Comparison of ENCODE assay signal across 24 mouse cellular contexts in the genomic region with DNA sequence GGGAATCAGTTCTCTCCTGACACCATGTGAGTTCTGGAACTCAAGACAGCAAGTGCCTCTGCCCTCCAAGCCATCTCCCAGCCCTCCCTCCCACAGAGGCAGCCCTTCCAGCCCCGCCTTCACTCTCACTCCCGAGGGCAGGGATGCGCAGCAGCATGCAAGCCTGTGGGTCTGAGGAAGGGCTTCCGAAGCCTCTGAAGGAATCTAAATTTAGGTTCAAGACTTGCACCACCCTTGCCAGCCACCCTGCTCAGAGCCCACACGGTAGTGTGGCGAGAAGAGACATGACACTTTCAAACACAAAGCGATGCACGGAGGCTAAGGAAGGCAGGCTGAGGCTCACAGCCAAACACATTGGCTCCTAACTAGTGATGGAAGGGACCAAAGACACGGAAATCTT. TPM values are rescaled to one million over a fixed set of nuclear protein-coding genes. Genes with fewer than 3 reads are reported as not detected.
DNase-seq lines count a peak whose midpoint lies in the region; ATAC-seq lines count a peak whose summit lies in the region.
"Had no signal": no experiment of that assay in that cellular context is flagged by ENCODE, and none has a peak within 500 bp of the region (broad histone marks: within the 10 kb centered on the region; RNA-seq: fewer than 3 reads in every experiment).

No protein-coding gene starts in this region.

- H3K27ac ChIP-seq in heart, embryonic 12.5 days (ENCODE audit: poor library complexity, severe bottlenecking), result no peak overlapping the region
- H3K27ac ChIP-seq: forebrain, embryonic 12.5 days; hindbrain, embryonic 14.5 days; layer of hippocampus, adult 2 months; limb, embryonic 15.5 days; midbrain, embryonic 15.5 days had no signal

- no peaks in the 10 kb centered on the region for H3K9me3 ChIP-seq in heart, embryonic 12.5 days (replicated peaks)
- H3K9me3 ChIP-seq: forebrain, embryonic 12.5 days; limb, embryonic 15.5 days; midbrain, embryonic 15.5 days had no signal

- peak overlapping the region; percentile 7; the same call in 1 of the 2 replicates for H3K4me2 ChIP-seq in heart, embryonic 12.5 days
- H3K4me2 ChIP-seq: forebrain, embryonic 12.5 days; heart, embryonic 11.5 days; hindbrain, embryonic 14.5 days; limb, embryonic 15.5 days; midbrain, embryonic 15.5 days had no signal

- no peaks in the 10 kb centered on the region for H3K27me3 ChIP-seq in heart, embryonic 12.5 days (replicated peaks)
- H3K27me3 ChIP-seq: forebrain, embryonic 12.5 days; limb, embryonic 15.5 days; midbrain, embryonic 15.5 days had no signal

- H3K4me3 ChIP-seq in heart, embryonic 12.5 days, result no peak overlapping the region
- H3K4me3 ChIP-seq: forebrain, embryonic 12.5 days; layer of hippocampus, adult 2 months; limb, embryonic 15.5 days; midbrain, embryonic 15.5 days had no signal

- DNase-seq in frontal cortex, postnatal 14 days (ENCODE audit: low spot score in 2 of 2), result no peak
- DNase-seq in heart, adult 8-10 months (ENCODE audit: low spot score), result no peak
- peak; percentile 59 for DNase-seq in right cerebral cortex, adult 18-20 months
- no peak for DNase-seq in right cerebral cortex, adult 2 months (ENCODE audit: low spot score in 2 of 2)
- no peak for DNase-seq in adrenal gland, adult 18-20 months (ENCODE audit: low spot score in 2 of 2)
- DNase-seq: adrenal gland, adult 2 months; cerebellum, adult 9-10 months; gastrocnemius, postnatal 10 days; heart, postnatal 36 days; kidney, adult 8-10 months; kidney, postnatal 14 days; layer of hippocampus, postnatal 36 days; liver, postnatal 0 days; lung, postnatal 14 days; right cerebral cortex, postnatal 4 days; thymus, postnatal 25 days had no signal

- ATAC-seq in frontal cortex, adult (ENCODE audit: low TSS enrichment), result peak; percentile 55
- no peak for ATAC-seq in heart, embryonic 12.5 days (ENCODE audit: insufficient number of reproducible peaks, low FRiP score)
- ATAC-seq: liver, postnatal 0 days; midbrain, embryonic 15.5 days had no signal

- H3K36me3 ChIP-seq in heart, embryonic 12.5 days, result no peaks in the 10 kb centered on the region
- H3K36me3 ChIP-seq: forebrain, embryonic 12.5 days; limb, embryonic 15.5 days; midbrain, embryonic 15.5 days had no signal

- H3K4me1 ChIP-seq in heart, embryonic 12.5 days (replicated peaks), result peaks cover 57% of the 10 kb centered on the region

- H3K9ac ChIP-seq in heart, embryonic 12.5 days, result no peak overlapping the region
- H3K9ac ChIP-seq: forebrain, embryonic 12.5 days; hindbrain, embryonic 14.5 days; limb, embryonic 15.5 days; liver, postnatal 0 days; midbrain, embryonic 15.5 days had no signal

- WGBS in heart, embryonic 12.5 days, result 57% methylated on average over 9 of the region's 9 CpGs

RNA-seq across cellular contexts. Expression of gene Smurf1, which starts 23.2 kb away (rescaled TPM):
- polyA plus RNA-seq in heart, embryonic 12.5 days (2016; fragmentation: Nextera tagmentation; extraction: Ambion mirVana), result 18.7 and 21.6 TPM in 2 replicates
- 10 to 100 TPM; 29.5 to 34.9 (median 30.3) TPM for total RNA-seq in heart, adult 8-10 months (2022)
- 10 to 100 TPM; 18.3 to 18.4 TPM for total RNA-seq in adrenal gland, adult 18-20 months (2021)
